Mouse (Mus musculus) gastrocnemius, postnatal 36 days (tissue): ENCODE measurements around the gene Ccdc148. TPM values are rescaled to one million over a fixed set of nuclear protein-coding genes. Genes with fewer than 3 reads are reported as not detected.

Experiments
- DNase-seq, 2 experiments: peaks; one replicate each; pipeline ENCODE4 v3.0.0; 2022
- intact Hi-C: fragments of 180-260 bp; cut with DNase I; formaldehyde crosslinking; loops from one replicate; pipeline ENCODE4 v1.15.1; 2025
- total RNA-seq, 2 experiments: library from RNA; stranded (reverse); gene quantifications; 2 replicates each; pipeline ENCODE4 v1.2.3; 2021

The Ccdc148 gene
- total RNA-seq, 2 experiments from 2014 or later, result 0.10 TPM; not detected in 1

DNA sequence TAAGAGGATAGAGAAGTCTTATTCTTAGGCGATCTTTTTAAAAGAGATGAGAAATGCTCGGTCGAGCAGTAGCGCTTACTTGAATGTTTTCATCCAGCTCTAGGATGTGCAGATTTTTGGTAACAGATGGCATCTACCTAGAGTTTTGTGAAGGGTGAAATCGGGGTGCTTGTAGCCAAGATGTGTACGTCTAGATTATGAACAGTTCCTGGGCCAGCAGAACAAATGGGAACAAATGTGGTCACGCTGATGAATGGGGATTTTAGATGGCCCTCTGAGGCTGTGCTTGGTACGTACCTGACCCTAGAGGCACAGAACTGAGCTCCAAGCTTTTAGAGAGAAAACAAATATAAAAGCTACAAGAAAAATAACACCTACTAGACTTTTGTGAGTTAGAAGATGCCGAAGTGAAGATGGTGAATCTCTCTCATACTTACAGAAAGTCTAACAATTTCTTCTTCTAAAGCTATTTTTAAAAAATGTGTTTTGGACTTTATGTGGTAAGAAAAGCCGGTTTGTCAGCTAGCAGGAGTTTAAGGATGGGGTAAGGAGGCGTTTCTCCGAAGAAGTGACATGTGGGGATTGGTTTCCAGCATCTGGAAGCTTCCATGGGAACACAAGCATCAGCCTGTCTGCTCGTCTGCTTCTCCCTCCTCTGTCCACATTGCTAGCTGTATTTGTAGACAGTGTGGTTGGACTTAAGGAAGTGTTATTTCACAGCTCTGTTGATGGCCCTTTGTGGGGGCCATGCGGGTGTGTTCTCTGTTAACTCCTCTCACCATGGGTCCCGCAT is 21.0 kb upstream of the Ccdc148 start:
- intact Hi-C loops, result no loop called here
- DNase-seq, result no peak

DNA sequence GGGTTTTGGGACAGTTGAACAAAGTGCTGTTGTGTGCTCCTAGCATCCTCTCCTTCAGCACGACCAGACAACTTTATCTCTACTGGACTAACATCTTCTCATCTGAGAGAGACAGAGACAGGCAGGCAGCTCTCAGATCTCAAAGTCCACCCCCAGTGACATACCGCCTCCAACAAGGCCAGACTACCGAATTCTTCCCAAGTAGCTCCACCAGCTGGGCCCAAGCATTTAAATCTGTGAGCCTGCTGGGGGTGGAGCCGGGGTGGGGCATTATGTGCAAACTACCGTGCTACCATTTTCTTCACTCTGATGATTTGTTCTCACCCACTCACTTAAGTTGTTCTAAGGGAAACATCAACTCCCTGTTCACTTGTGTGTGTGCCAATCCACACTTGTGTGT is 19.0 kb upstream of the Ccdc148 start:
- intact Hi-C loops, result no loop called here
- DNase-seq, result no peak

DNA sequence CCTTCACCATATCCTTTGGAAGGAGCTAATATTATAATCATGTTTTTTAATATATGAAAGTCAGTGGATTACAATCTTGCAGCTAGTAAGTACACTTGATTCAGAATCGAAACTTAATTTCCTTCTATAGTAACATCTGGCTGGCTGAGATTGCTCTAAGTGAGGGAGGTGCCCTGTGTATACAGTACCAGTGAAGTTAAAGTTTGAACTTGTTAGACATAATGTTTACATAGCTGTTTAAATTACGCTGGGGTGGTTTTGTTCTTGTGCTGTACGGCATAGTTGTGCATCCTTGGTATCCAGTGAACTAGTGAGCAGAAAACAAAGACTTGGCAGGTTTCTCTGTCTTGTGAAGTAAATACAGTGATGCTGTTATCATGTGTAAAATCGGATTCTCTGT is 18.5 kb upstream of the Ccdc148 start:
- intact Hi-C loops, result no loop called here
- no peak for DNase-seq

DNA sequence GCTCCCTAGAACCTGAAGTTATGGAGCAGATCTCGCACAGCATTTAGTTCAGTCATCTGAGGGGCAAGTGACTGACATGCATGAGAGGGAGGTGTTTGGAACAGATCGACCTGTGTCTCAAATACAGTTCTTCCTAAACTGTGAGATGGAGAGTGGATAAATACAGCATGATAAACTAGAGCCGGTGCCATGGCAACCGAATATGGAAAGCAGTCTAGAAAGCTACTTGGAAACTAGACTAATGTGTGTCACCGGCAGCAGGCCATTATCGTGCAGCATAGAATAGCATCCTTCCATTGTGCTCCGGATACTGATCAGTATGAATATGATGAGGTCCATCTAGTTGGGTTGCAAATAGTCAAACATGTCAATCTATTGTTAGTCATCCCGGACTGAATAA is 17.7 kb upstream of the Ccdc148 start:
- no peak for DNase-seq
- intact Hi-C loops, result no loop called here

DNA sequence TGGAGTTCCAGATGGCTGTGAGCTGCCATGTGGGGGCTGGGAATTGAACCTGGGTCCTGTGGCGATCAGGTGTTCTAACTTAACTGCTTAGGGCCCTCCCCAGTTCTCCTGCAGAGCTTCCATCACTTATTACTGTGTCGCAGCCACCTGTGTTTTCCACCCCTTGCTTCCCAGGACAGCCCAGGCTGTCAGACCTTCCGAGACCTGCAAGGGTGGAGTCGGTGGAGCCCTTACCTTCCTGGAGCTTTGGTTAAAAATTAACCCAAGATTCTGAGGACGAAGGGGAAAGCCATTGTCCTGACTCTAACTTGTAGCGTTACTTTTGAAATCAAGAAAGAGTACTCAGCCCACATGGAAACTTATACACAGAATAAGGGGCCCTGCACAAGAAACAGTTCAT is 15.4 kb upstream of the Ccdc148 start:
- DNase-seq, result no peak
- intact Hi-C loops, result no loop called here

DNA sequence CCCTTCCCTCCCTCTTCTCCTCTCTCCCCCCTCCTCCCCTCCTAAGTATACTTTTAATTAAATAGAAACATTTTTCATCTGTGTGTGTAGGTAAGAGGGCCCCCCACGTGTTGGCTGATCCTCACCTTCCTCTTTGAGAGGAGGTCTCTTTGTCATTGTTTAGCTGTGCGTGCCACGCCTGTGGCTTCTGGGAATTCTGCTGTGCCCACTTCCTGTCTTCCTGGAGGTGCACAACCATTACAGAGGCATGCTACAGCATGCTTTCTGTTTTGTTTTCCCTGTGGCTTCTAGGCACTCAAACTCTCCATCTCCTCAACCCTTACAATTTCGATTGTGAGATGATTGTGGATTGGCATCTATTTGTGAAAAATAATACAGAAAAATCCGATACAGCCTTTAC is 11.1 kb upstream of the Ccdc148 start:
- intact Hi-C loops, result no loop called here

DNA sequence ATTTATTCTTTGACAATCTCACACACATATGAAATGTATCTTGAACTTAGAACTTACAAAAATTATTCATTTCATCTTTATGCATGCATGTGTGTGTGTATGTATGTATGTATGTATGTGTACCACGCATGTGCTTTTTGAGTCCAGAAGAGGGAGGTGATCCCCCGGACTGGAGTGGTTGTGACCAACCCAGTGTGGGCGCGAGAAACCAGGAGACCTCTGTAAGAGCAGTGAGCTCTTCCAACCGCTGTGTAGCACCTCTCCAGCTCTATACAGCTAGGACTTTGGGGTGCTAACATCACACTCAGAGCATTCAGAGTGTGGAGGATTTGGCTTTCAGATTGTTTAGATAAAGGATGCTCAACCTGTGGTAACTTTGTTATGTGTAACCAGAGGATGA is 10.1 kb upstream of the Ccdc148 start:
- intact Hi-C loops, result no loop called here
- no peak for DNase-seq

More for the DNA sequence above, 11.1 kb upstream of the Ccdc148 start:
- no peak for DNase-seq

DNA sequence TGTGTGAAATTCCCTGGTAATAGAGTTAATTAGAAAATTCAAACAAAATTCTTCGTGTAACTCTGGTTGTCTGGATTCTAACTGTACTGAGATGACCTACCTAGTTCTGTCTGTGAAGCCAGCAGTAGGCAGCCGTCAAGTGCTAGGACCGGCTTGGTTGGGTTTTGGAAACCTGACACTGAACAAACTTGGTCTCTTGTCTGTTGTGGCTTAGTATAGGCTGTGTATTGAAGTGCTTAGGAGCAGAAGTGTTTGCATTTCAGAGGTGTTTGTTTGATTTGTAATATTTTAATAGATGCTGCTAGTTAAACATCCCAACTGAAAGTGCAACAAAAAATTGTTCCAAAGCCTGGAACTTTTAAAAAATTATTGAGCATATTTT is 9.7 kb upstream of the Ccdc148 start:
- DNase-seq, result no peak
- intact Hi-C loops, result no loop called here

DNA sequence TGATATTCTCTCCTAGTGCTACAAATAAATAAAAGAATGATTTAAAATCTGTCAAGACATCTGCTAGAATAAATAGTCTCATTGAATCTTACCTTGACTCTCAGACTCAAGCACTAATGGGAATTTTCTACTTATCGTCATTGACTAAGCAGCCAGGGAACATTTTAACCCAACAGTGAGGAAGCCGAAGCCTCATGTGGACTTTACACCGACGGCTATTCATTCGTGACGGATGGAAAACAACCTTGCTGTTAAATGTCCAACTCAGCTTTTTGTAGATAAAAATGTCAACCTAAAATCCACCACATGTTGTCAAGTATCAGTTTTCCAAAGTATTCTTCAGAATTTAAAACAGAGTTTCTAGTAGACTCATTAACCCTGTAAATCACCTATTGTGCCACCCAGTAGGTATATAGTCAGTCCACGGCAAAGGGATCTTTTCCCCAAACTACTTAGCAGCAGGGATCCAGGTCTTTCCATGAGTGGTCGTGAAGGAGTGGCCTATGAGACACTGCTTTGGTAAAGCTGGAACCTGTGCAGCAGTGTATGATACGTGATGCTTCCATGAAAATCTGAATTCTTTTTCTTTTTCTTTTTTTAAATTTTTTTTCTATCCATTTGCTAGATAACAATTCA is 9.2 kb upstream of the Ccdc148 start:
- intact Hi-C loops, result no loop called here
- DNase-seq, result no peak

DNA sequence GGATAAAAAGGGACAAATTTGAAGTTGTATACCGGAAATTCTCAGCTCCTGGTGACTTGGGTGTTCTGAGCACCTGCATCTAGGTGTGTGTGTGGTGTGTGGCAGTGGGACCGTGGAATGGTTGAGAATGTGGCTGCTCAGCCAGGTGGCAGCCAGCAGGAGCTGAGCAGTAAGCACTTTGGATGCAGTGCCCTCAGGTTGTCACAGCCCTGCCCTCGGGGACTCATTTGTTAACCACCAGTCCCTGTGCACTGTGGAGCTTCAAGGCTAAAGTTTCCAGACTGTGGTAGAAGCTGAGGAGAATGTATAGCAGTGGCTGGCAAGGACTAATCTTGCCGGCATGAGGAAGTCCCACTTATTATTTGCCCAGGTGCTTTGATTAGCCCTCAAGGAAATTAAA is 7.3 kb upstream of the Ccdc148 start:
- intact Hi-C loops, result no loop called here
- no peak for DNase-seq

DNA sequence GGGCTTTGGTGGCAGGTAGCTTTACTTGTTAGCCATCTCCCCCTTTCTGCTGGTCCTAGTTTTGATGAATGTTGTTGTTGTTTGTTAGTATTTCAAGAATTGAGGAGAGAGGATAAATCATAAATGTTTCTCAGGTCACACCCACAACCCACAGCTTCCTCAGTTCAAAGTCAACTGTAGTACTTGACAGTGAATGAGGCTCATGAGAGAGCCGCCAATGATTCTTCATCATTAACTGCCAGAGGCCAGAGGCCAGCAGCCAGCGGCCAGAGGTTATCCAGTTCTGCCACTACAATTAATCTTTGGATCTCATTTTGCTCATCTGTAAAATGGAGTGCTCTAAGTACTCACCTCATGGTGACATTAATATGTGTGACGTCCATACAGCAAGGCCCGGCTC is 6.5 kb upstream of the Ccdc148 start:
- DNase-seq, result no peak
- intact Hi-C loops, result no loop called here

DNA sequence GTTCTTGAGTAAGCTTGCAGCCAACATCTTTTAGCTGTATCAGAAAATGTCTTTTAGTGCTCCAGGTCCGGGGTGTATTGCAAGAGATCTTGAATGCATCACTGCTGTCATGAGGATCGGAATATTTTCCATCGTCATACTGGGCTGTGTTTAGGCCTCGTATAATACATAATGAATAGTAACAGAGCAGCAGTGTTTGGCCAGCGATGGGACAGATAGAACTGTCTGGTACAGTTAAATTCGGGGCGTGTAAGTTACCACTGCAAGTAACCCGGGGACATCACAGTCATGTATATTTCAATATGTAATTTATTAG is 1.8 kb upstream of the Ccdc148 start:
- DNase-seq, result no peak
- intact Hi-C loops, result loop anchor here (5.0 kb wide), 2 partner anchors 275 to 465 kb away; no protein-coding TSS in a partner anchor

DNA sequence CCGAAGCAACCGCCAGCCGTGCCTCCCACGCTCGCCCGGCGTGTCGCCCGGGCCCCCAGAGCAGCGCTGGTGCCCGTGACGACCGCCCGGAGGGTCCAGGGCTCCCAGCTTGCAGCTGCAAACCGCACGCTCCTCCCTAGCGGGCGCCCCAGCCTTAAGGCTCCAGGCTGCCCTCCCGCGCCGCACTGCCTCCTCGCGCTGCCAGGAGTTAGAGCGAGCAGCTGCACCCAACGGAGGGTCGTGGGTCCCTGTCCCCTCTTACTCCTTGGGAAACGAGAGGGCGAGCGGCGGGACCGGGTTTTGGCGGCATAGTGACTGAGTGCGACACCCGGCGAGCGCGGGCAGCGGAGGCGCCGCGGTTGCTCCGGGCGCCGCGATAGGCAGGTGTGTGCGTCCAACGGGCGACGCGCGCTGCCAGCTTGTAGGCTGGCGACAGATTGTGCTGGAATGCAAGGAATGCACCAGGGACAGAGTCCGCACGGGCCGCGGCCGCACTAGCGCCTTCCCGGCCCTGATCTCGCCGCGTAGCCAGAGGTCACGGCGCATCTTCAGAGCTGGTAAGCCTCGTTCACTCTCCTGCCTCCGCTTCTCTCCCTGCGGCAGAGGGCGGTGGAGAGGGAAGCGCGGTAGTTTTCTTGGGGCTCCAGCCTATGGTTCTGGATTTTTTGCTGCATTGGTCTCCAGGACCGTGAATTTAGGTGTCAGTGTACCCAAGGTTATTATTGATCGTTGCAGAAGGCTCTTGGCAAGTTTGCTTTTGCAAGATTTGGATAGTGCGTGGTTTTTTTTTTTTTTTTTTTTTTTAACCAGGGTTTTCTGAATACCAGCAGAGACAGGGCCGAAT is 1.2 kb upstream of the Ccdc148 start:
- intact Hi-C loops, result loop anchor here (5.0 kb wide), 2 partner anchors 276 to 464 kb away; no protein-coding TSS in a partner anchor
- peak; percentile 24 to 33 for DNase-seq

DNA sequence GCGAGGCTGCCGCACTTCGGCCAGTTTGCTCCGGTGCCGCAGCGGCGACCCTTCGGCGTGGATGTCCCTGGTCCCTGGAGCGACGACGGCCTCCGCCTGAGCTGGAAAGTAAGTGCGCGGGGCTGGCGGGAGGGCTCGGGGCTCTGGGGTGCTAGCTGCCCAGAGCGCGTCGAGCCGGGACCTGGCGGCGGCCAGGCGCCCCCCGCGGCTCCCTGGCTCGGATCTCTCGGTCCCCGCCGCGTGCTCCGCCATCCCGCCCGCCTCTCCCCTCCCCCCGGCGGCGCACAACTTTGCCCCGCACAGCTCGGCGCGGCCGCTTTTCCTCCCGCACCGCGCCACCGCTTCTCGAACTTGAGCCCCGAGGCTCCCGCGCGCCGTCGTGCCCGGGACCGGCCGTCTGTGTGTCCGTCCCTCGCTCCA is 548 bp upstream of the Ccdc148 start:
- DNase-seq, result peak in 1 of 2 experiments; percentile 24
- intact Hi-C loops, result loop anchor here (5.0 kb wide), 2 partner anchors 276 to 464 kb away; no protein-coding TSS in a partner anchor

DNA sequence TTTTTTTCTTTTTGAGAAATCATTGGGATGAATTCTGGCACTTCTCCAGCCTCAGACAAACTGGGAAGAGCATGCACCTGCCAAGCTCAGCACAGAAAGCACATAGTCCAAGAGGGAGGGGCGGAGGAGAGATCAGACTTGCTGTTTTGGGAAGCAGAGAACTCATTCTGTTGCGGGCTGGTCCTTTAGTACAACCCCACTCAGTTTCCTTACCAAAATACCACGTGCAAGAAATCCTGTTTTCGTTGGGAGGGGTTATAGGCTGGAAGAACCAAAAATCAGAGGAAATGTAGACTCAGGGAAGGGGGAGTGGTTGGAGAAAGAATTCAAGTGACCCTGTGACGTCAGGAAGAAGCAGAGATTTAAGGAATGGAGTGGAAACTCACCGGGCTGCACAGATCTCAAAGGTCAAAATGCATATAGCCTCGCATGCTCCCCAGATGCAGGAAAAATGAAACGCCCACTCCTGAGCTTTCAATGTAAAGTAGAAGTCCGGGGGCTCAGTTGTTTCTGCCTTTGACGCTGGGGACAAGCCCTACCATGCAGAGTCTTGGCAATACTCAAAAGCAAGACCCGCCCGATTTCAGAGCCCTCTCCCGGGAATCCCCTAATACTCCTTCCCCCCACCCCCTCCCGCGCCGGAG is 400 bp downstream of the Ccdc148 start:
- intact Hi-C loops, result loop anchor here (5.0 kb wide), 2 partner anchors 277 to 463 kb away; no protein-coding TSS in a partner anchor
- no peak for DNase-seq

DNA sequence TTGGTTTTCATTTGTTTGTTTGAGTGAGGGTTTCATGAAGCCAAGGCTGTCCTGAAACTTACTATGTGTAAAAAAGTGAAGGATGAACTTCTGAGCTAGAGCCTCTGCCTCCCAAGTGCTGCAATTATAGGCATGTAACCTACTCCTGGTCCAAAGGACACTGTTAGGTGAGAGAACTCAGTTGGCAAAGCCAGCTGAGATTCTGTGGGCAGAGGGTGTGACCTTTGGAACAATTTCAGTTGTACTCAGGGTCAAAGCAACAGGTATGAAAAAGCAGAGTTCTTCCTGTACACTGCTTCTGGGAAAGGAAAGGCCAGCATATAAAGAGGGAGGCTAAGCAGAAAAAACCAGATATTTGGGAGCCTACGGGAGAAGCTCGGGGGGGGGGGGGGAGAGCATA is 2.4 kb downstream of the Ccdc148 start:
- DNase-seq, result no peak
- intact Hi-C loops, result no loop called here

DNA sequence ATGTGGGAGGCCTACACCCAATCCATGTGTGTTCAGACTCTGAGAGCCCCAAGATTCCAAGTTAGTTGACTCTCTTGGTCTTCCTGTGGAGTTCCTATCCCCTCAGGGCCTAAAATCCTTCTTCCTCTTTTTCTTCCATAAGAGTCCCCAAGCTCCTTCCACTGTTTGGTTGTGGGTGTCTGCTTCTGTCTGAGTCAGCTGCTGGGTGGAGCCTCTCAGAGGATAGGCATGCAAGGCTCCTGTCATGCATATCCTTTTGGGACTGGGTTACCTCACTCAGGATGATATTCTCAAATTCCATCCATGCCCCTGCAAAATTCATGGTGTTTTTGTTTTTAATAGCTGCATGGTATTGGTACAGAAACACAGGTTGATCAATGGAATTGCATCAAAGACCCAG is 5.1 kb downstream of the Ccdc148 start:
- no peak for DNase-seq
- intact Hi-C loops, result no loop called here

DNA sequence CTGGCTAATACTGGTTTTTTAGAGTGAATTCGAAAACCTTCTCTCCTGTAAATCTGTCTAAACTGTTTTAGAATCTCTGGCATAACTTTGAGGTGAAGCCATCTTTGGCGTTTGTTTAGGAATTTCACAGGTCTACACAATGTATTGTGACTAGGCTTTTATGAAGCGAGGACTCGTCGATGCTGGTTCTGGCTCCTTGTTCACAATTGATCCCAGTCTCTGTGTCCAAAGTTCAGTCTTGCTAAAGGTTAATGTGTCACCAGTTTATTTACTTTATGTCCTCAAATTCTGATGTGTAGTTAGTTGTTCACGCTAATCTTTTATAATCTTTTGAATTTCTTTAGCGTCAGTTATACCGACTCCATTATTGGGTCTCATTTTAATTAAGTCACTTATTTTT is 29.4 kb downstream of the Ccdc148 start:
- intact Hi-C loops, result no loop called here
- DNase-seq, result no peak

DNA sequence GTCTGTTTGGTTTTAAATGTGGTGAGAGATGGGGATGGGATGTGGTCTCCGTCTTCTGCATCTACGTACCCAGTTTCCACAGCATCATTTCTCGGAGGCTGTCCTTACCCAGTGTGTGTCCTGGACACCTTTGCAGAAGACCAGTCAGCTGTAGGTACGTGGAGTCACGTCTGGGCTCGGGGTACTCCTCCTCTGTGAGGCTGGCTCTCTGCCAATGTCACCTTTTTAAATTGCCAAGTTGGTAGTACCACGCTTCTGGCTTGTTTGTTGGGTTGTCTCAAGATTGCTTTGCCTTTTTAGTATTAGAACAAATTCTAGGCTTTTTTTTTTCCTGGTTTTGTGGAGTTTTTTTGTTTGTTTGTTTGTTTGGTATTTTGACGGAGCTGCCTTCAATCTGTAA is 30.7 kb downstream of the Ccdc148 start:
- intact Hi-C loops, result no loop called here
- DNase-seq, result no peak

DNA sequence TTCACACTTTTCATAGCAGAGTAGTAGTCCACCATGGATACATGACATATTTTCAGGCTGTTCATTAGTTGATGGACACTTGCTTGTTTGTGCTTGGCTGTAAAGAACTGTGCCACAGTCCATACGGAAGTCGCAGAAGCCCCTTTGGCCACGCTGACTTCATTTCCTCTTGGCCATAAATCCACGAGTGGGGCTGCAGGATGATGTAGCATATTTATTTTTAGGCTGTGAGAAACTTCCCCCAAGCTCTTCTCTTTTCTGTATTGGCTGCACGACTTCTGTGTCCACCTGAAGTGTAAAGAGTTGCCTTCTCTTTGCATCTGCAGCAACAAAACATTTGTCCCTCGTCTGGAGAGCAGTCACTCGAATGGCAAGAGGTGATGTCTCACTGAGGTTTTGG is 31.5 kb downstream of the Ccdc148 start:
- intact Hi-C loops, result no loop called here
- no peak for DNase-seq

DNA sequence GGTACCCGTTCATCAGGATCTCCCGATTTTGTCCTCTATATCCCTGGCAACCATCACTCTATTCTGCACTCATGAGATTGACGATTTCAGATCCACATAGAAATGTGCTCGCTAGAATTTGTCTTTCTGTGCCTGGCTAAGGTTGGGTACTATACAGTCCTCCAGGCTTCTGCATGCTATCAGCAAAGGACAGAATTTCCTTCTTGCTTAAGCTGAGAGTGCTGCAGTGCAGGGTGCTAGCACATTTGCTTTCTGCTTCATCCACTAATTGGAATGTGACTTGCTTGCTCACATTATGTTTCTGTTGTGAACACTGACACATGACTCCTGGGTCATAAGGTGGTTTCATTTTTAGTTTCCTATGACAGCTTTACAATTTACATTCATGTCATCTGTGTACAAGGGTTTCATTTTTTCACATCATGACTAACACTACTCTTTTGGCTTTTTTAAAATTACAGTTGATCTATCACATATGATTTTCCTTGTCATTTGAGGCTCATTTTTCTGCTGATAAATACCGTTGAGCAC is 104.8 kb downstream of the Ccdc148 start:
- no peak for DNase-seq
- intact Hi-C loops, result no loop called here
